Mouse (Mus musculus) liver, adult 10 weeks (tissue): ENCODE measurements around the gene Mrps15. TPM values are rescaled to one million over a fixed set of nuclear protein-coding genes. Genes with fewer than 3 reads are reported as not detected.

Experiments used
- polyA plus RNA-seq: library from polyadenylated mRNA; stranded (reverse); fragments of 350-450 nt; fragmentation: Illumina TruSeq; extraction: RNeasy Lipid Tissue Mini Kit (QIAGEN cat#74804); gene quantifications from one replicate; pipeline ENCODE4 v1.2.3, GENCODE M21; 2014; ENCODE audit warnings: low read depth, low replicate concordance

Mrps15 gene
- 53.3 TPM for polyA plus RNA-seq

GRCm38 (mm10) chr4:126046851-126047585 is at the start of gene Mrps15:
Gene Mrps15, plus strand, starts transcription at chr4:126046925.

DNA sequence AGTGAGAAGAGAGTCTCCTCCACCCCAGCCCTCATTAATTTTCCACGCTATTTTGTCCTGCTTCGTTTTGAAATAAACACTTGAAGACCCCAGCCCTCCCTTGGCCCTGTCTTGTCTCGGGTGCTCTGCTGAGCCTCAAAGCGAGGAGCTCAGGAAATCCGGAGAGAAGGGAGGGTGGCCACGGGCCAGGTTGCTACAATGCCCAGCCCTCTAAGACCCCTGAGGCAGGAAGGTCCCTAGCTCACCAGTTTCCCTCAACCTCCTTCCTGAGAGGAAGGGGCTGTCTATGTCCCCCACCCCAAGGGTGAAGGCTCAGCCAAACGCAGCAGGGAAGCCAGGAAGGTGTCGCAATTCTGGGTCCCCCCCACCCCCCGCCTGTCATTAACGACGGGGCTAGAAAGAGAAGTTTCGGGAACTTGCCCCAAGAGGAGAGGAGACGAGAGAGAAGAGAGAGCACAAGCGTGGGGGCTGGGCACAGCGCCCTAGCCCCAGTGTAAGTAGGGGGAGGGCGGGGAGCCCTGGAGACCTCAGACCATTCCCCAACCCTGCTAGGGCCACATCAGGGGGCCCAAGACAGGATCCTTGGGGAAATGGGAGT is 22.3 kb upstream of the Mrps15 start, which contains the start of gene Csf3r:
TSS of gene Csf3r (plus strand) at position 248 of the 598 bp plus-strand sequence.

GRCm38 (mm10) chr4:126058134-126058996 is 11.6 kb downstream of the Mrps15 start, which contains the start of gene Oscp1:
Gene Oscp1, plus strand, starts transcription at chr4:126058565.

DNA sequence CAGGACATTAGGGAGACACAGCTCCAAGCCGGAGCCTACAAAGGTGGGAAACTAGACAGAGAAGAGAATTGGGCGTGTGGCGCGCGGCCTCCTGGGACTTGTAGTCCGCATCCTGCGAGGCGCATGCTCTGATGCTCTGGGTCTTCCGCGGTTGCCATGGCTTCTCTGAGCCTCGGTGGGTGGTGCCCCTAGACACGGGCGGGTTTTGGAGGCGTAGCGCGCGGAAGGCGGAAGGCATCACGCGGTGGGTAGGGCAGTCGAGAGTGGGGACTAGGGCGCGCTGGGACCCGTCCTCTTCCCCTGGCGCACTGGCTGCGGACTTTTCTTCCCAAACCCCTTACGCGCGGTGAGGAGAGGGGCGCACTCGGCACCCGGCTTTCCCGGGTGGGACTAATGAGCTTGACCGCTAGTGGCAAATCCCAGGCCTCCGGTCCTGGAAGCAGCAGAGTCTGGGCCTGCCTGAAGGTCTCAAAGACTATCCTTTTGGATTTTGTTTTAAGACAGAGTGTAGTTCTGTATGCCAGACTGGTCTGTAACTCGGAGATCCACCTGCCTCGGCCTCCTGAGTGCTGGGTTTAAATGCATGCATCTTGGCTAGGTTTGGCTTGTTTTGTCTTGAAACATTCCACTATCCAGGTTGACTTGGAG is 49.9 kb downstream of the Mrps15 start, which contains the start of gene Lsm10:
TSS of gene Lsm10 (plus strand) at position 160 of the 648 bp plus-strand sequence.

GRCm38 (mm10) chr4:126103590-126104068 is 56.9 kb downstream of the Mrps15 start, which contains the start of gene Stk40:
Gene Stk40, plus strand, starts transcription at chr4:126103957.

Other genes with a start within 250 kb of the Mrps15 start
- gene Csf3r, start 22.4 kb upstream of the Mrps15 start, polyA plus RNA-seq, result 0.32 TPM
- gene Oscp1, start 11.6 kb downstream of the Mrps15 start, polyA plus RNA-seq, result not detected
- gene Lsm10, start 49.7 kb downstream of the Mrps15 start, polyA plus RNA-seq, result 3.5 TPM
- 5.1 TPM for gene Stk40, start 57.0 kb downstream of the Mrps15 start, polyA plus RNA-seq
- not detected for gene Eva1b, start 100.8 kb downstream of the Mrps15 start, polyA plus RNA-seq
- gene Sh3d21, start 116.6 kb downstream of the Mrps15 start, polyA plus RNA-seq, result 0.21 TPM
- gene Thrap3, start 155.8 kb downstream of the Mrps15 start, polyA plus RNA-seq, result 76.8 TPM
- gene Map7d1, start 209.4 kb downstream of the Mrps15 start, polyA plus RNA-seq, result 4.0 TPM
- 24.9 TPM for gene Trappc3, start 215.4 kb downstream of the Mrps15 start, polyA plus RNA-seq
- gene Col8a2, start 239.9 kb downstream of the Mrps15 start, polyA plus RNA-seq, result 0.08 TPM